Mouse (Mus musculus) testis, adult 2 months (tissue): ENCODE data around the gene Onecut3.

Source experiments
- CTCF ChIP-seq: fragments of 200-500 bp; IDR thresholded peaks from 2 replicates; pipeline ENCODE4 v1.5.1; 2012; ENCODE audit warnings: low read depth, mild to moderate bottlenecking, inconsistent platforms, low read length, moderate library complexity; ENCODE audit not compliant: control insufficient read depth, insufficient read depth, insufficient replicate concordance
- POLR2A ChIP-seq: fragments of 200-500 bp; IDR thresholded peaks from 2 replicates; pipeline ENCODE4 v1.6.1; 2012; ENCODE audit warnings: low read depth, mild to moderate bottlenecking, inconsistent platforms, low read length, moderate library complexity; ENCODE audit not compliant: control insufficient read depth

- TF ChIP-seq CTCF: no peak
- no peak for TF ChIP-seq POLR2A
These were observed 49.6 kb upstream of the Onecut3 start for GRCm38 (mm10) chr10:80445052-80445451.
